Mouse (Mus musculus) ES-E14 (cell line): ENCODE data around the gene Hist1h3h. TPM values are rescaled to one million over a fixed set of nuclear protein-coding genes. Genes with fewer than 3 reads are reported as not detected.

ENCODE experiments used
- DNase-seq: peaks from one replicate; pipeline ENCODE4 v3.0.0-alpha.2; 2013; ENCODE audit warnings: low read depth, low spot score
- H3K27ac ChIP-seq: 2 replicates; pipeline ENCODE4 v1.5.1; 2012; ENCODE audit warnings: low read depth, mild to moderate bottlenecking, low read length, moderate library complexity, mixed read lengths; ENCODE audit not compliant: poor library complexity, insufficient read depth, severe bottlenecking
- H3K36me3 ChIP-seq: 2 replicates; pipeline ENCODE4 v1.6.1; 2012; ENCODE audit warnings: mild to moderate bottlenecking, low read length, moderate library complexity, mixed read lengths; ENCODE audit not compliant: control insufficient read depth, poor library complexity, insufficient read depth, severe bottlenecking
- H3K4me1 ChIP-seq, 2 experiments: fragments of 150-350 bp in 1 of 2; sonication (generic) in 1 of 2; 2 replicates each; pipeline ENCODE4 v1.6.1; 2012; ENCODE audit warnings: low read length in 2 of 2, mild to moderate bottlenecking in 1 of 2, mixed read lengths in 1 of 2; ENCODE audit not compliant: control insufficient read depth in 2 of 2, insufficient read depth in 2 of 2, poor library complexity in 1 of 2
- H3K4me3 ChIP-seq, 2 experiments: fragments of 150-350 bp in 1 of 2; sonication (generic) in 1 of 2; 2 replicates each; pipeline ENCODE4 v1.5.1; 2012; ENCODE audit warnings: low read length in 2 of 2, low read depth in 1 of 2, mild to moderate bottlenecking in 1 of 2, mixed read lengths in 1 of 2; ENCODE audit not compliant: insufficient read depth in 1 of 2, poor library complexity in 1 of 2, severe bottlenecking in 1 of 2
- H3K9ac ChIP-seq: 2 replicates; pipeline ENCODE4 v1.6.1; 2012; ENCODE audit warnings: low read depth, mild to moderate bottlenecking, low read length, mixed read lengths; ENCODE audit not compliant: poor library complexity, insufficient read depth, severe bottlenecking
- H3K9me3 ChIP-seq: fragments of 150-350 bp; sonication (generic); 2 replicates; pipeline ENCODE4 v1.6.1; 2012; ENCODE audit warnings: low read depth, mild to moderate bottlenecking, low read length; ENCODE audit not compliant: control insufficient read depth, insufficient read depth
- CHD2 ChIP-seq: IDR thresholded peaks from 2 replicates; pipeline ENCODE4 v1.6.1; 2014; ENCODE audit warnings: mild to moderate bottlenecking, low read depth, low read length, inconsistent platforms
- HCFC1 ChIP-seq: IDR thresholded peaks from 2 replicates; pipeline ENCODE4 v1.6.1; 2012; ENCODE audit warnings: low read length, inconsistent platforms, borderline replicate concordance; ENCODE audit not compliant: insufficient read depth
- MAFK ChIP-seq: IDR thresholded peaks from 2 replicates; pipeline ENCODE4 v1.6.1; 2014; ENCODE audit warnings: mild to moderate bottlenecking, low read depth, low read length, inconsistent platforms; ENCODE audit not compliant: insufficient read depth
- ZC3H11A ChIP-seq: IDR thresholded peaks from 2 replicates; pipeline ENCODE4 v1.6.1; 2012; ENCODE audit warnings: low read depth, mild to moderate bottlenecking, inconsistent platforms, low read length, borderline replicate concordance
- ZNF384 ChIP-seq: IDR thresholded peaks from 2 replicates; pipeline ENCODE4 v1.6.1; 2012; ENCODE audit warnings: low read depth, low read length, inconsistent platforms
- in situ Hi-C, 2 experiments: fragments of 600-800 bp; cut with MboI; formaldehyde crosslinking; loops; one replicate each; pipeline ENCODE4 v1.15.1; 2025; ENCODE audit warnings: low sequenced_read_pairs in 2 of 2, inconsistent platforms in 1 of 2; ENCODE audit not compliant: unreplicated experiment in 2 of 2
- total RNA-seq: library from RNA; depleted of rRNA; stranded (reverse); fragments of 300-350 nt; gene quantifications from 2 replicates; pipeline ENCODE4 v1.2.3, GENCODE M21; 2012

The Hist1h3h gene
- total RNA-seq, 1 experiment = 2,394 TPM

GRCm38 (mm10) chr13:21710031-21710711, 7.3 kb upstream of the Hist1h3h start:
- no peaks in the 10 kb centered on the region for H3K36me3 ChIP-seq
- DNase-seq = peak; percentile 82
- TF ChIP-seq MAFK = peak; percentile 86
- no peak for TF ChIP-seq ZC3H11A
- peak overlapping the region; percentile 89 to 96 for H3K4me3 ChIP-seq
- peaks cover 0 to 4% of the 10 kb centered on the region in 2 experiments; a peak in 1 of 4 replicates for H3K4me1 ChIP-seq
- H3K9ac ChIP-seq = peak overlapping the region; percentile 85
- no peak overlapping the region for H3K27ac ChIP-seq
- in situ Hi-C loops = loop anchor here in 1 of 2 experiments (25.0 kb wide), 1 partner anchor 548 kb away; no protein-coding TSS in a partner anchor
- no peaks in the 10 kb centered on the region for H3K9me3 ChIP-seq

GRCm38 (mm10) chr13:21710821-21711525, 6.5 kb upstream of the Hist1h3h start:
- peak overlapping the region; percentile 73 to 89 for H3K4me3 ChIP-seq
- H3K27ac ChIP-seq = no peak overlapping the region
- H3K9ac ChIP-seq = no peak overlapping the region; the same call in 1 of the 2 replicates
- peaks cover 0 to 4% of the 10 kb centered on the region in 2 experiments; a peak in 1 of 4 replicates for H3K4me1 ChIP-seq
- no peaks in the 10 kb centered on the region for H3K36me3 ChIP-seq
- TF ChIP-seq MAFK (peak; percentile 83), ZC3H11A (no peak), CHD2 (no peak), ZNF384 (peak; percentile 67; the same call in 1 of the 2 replicates), HCFC1 (0 out of 2 replicates have a peak, but pooled peaks have one; percentile 24)
- DNase-seq = peak; percentile 40
- in situ Hi-C loops = loop anchor here in 1 of 2 experiments (25.0 kb wide), 1 partner anchor 549 kb away; no protein-coding TSS in a partner anchor
- H3K9me3 ChIP-seq = no peaks in the 10 kb centered on the region

- 0 out of 4 replicates have a peak, but pooled peaks cover 0 to 4% of the 10 kb centered on the region in 2 experiments for H3K4me1 ChIP-seq
- H3K4me3 ChIP-seq = peak overlapping the region; percentile 73 to 89
- H3K36me3 ChIP-seq = no peaks in the 10 kb centered on the region
- H3K9ac ChIP-seq = no peak overlapping the region
- TF ChIP-seq HCFC1 (no peak), CHD2 (no peak), ZC3H11A (no peak), MAFK (no peak), ZNF384 (no peak)
- in situ Hi-C loops = loop anchor here in 1 of 2 experiments (25.0 kb wide), 1 partner anchor 549 kb away; no protein-coding TSS in a partner anchor
- DNase-seq = no peak
- no peak overlapping the region for H3K27ac ChIP-seq
- no peaks in the 10 kb centered on the region for H3K9me3 ChIP-seq
Measured at GRCm38 (mm10) chr13:21711698-21712097, 5.8 kb upstream of the Hist1h3h start.

- Histone ChIP-seq H3K36me3 (no peaks in the 10 kb centered on the region), H3K27ac (no peak overlapping the region; the same call in 1 of the 2 replicates), H3K9me3 (no peaks in the 10 kb centered on the region), H3K9ac (peak overlapping the region; percentile 65; the same call in 1 of the 2 replicates), H3K4me3 (peak overlapping the region; percentile 52 to 54; a peak in 3 of 4 replicates), H3K4me1 (0 out of 4 replicates have a peak, but pooled peaks cover 0 to under 1% of the 10 kb centered on the region in 2 experiments)
- no peak for TF ChIP-seq CHD2
- TF ChIP-seq MAFK = peak; percentile 31; the same call in 1 of the 2 replicates
- 0 out of 2 replicates have a peak, but pooled peaks have one; percentile 42 for TF ChIP-seq ZNF384
- 0 out of 2 replicates have a peak, but pooled peaks have one; percentile 50 for TF ChIP-seq ZC3H11A
- 0 out of 2 replicates have a peak, but pooled peaks have one; percentile 18 for TF ChIP-seq HCFC1
- peak; percentile 48 for DNase-seq
- in situ Hi-C loops = loop anchor here in 1 of 2 experiments (25.0 kb wide), 1 partner anchor 552 kb away; no protein-coding TSS in a partner anchor
Measured at GRCm38 (mm10) chr13:21714725-21715124, 2.7 kb upstream of the Hist1h3h start.
